Mouse (Mus musculus) adrenal gland, postnatal 14 days (tissue): ENCODE measurements around the gene Abcc3. TPM values are rescaled to one million over a fixed set of nuclear protein-coding genes. Genes with fewer than 3 reads are reported as not detected.
"Not testable (repeated sequence)": the region's sequence is repeated elsewhere in the genome, so short reads cannot be mapped to it uniquely, and the experiment has no call there.

Experiments
- DNase-seq: peaks from one replicate; pipeline ENCODE4 v3.0.0; 2021; ENCODE audit warnings: mixed read lengths
- total RNA-seq: library from RNA; stranded (reverse); gene quantifications from 2 replicates; pipeline ENCODE4 v1.2.3, GENCODE M21; 2021

Gene Abcc3
- total RNA-seq, 1 experiment from 2014 or later: 9.1 TPM

DNA sequence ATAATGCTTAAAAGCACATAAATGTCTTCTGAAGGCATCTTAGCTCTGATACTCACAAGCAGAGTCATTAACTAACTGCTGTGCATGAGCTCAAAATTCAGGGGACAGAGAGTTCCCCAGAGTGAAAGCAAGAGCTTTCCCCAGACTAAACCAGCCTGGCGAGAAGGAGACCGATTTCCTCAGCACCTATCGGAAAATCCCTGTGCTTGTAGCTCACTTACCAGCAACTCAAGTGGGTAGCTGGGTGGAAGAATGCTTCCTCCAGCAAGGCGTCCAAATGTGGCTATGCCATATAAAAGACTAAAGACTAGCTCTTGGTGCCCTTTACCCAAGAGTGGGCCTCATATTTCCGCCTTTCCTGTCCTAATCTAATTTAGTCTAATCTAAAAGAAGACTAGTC lies 9.9 kb upstream of the Abcc3 start:
- DNase-seq: no peak

DNA sequence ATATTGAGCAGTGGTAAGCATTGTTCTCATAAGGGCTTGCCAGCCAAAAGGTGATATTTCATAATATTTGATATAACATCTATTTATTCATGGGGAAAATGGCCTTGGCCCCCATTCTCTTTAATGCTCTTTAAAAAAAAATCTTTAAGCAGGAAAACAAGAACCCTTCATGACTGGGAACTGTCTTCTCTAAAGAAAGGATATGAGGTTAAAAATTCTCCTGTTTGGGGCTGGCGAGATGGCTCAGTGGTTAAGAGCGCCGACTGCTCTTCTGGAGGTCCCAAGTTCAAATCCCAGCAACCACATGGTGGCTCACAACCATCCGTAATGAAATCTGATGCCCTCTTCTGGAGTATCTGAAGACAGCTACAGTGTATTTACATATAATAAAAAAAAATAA lies 9.2 kb upstream of the Abcc3 start:
- not testable (repeated sequence) for DNase-seq

DNA sequence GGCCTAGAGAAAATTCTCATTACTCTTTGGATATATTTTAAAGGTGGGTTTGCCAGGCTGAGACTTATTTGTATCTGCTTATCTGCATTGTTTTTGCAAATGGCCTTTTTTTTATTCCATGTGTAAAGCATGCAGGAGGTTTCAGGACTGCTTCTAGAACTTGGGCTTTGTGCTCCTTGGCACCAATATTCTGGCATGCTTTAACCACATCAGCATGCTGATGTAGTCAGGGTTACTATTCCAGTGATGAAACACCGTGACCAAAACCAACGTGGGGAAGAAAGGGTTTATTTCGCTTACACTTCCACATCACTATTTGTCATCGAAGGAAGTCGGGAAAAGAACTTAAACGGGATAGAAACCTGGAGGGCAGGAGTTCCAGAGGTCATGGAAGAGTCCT lies 8.2 kb upstream of the Abcc3 start:
- DNase-seq: no peak

DNA sequence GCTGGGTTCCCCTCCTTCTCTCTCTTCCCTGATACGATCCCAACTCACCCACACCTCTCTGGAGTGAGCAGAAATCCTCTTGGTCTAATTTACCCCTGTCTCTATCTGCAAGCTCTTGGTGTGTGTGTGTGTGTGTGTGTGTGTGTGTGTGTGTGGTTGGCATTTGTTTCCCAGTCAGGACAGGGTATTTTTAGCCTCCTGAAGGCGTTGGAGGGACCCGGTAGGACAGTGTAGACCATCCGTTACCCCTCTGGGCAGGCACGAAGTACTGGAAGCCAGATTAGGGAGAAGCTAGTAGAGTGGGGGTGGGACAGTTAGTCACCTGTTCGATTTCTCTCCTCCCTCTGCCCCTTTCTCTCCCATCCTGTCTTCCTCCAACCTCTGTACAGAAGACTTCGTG lies 1.3 kb upstream of the Abcc3 start:
- DNase-seq: no peak

DNA sequence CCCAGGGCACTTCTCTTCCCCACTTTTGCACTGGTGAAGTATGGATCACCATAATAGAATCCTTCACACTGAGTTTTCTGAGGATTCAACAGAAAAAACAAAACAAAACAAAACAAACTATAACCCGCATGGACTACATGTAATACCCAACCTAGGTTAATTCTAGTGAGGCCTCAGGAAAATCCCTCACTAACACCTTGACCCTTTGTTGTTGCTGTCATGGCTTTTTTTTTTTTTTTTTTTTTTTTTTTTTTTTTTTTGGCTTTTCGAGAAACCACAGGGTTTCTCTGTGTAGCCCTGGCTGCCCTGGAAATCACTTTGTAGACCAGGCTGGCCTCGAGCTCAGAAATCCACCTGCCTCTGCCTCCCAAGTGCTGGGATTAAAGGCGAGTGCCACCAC lies 693 bp upstream of the Abcc3 start:
- DNase-seq: not testable (repeated sequence)

DNA sequence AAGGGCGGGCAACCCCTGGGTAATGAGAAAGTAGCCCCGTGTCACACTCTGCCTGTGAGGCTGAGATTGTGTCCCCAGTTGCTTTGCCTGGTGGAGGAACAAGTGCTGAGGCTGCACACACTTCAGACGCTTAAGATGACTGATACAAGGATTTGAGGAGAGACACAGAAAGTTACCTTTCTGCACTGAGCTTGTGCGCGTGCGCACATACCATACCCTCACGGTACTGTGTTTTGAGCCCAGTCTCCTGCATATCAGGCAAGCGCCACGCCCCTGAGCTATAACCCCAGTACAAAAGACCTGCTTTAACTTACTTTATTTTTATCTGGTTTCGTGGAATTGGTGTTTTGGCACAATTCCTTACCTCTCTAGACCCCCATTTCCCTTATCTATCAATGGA lies 1.1 kb downstream of the Abcc3 start:
- no peak for DNase-seq

DNA sequence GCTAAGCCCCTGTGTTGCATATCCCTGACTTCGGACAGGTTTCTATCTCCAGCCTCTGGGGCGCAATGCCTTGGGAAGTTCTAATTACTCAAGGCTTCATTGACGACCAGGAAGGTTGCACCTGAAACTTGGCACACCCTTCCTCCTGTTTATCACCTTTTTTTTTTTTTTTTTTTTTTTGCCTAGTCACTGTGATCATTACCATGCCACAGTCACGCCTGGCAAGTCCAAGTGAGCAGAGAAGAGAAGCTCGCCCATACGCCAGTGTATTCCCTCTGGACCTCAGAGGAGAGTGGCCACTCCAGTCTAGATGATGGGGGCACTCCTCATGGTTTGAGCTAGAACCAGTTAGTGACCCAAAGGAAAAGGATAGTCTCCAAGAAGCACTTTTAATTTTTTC lies 2.0 kb downstream of the Abcc3 start:
- no peak for DNase-seq

DNA sequence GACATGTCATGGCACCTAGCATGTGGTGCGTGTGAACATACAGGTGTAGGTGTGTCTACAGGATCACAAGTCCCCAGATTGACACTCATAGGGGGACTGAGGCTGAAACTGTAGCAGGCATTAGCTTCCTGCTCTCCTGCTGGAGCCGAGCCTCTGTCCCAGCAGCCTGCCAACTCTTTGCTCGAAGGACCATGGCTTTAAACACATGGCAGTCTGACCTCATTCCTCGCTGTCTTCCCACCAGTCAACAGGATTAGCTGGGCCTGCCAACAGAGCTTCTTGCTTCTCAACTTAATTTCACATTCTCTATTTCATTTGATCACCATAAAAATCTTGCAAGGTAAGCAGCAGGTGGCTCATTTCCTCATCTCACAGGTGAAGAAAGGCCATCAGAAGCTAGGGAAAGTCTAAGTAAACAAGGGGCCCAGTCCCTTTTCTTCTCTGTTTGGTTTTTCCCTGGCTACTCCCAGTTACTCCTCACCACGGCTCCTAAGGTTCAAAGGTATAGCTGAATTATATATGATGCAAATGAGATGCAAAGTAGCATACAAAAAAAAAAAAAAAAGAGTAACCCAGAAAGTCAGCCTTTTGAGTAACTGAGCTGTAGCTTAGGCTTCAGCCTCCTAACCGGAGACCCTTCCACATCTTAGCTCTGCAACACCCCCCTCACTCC lies 2.9 kb downstream of the Abcc3 start:
- no peak for DNase-seq

DNA sequence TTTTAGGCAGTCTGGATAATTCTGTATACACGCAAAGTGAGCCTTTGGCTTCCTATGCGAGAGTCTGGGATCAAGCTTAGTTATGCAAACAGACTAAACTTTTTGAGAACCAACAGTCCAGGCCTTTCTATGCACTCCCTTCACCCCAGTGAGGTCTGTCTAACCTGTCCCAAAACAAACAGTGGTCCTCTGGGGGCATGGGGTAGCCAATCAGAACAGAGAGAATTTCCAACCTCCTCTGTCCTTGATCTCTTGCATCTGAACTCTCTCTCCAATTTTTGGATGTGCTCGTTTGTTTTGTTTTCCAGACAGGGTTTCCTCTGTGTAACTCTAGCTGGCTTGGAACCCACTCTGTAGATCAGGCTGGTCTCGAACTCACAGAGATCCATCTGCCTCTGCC lies 3.8 kb downstream of the Abcc3 start:
- no peak for DNase-seq

DNA sequence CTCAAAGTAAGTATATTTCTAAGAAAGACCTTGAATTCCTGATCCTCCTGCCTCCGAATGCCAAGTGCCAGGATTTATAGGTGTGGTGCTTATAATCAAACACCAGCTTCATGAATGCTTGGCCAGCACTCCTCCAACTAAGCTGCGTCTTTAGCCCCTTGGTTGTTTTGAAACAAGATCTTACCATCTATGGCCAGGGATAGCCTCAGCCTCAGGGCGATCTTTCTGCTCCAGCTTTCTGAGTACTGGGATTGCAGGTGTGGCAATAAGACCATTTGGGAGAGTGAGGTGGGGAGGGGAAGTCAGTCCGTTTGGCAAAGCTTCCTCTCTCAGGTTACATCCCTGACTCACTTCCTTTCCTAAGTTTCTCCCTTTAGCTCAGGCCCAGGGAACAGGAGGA lies 5.0 kb downstream of the Abcc3 start:
- DNase-seq: no peak

DNA sequence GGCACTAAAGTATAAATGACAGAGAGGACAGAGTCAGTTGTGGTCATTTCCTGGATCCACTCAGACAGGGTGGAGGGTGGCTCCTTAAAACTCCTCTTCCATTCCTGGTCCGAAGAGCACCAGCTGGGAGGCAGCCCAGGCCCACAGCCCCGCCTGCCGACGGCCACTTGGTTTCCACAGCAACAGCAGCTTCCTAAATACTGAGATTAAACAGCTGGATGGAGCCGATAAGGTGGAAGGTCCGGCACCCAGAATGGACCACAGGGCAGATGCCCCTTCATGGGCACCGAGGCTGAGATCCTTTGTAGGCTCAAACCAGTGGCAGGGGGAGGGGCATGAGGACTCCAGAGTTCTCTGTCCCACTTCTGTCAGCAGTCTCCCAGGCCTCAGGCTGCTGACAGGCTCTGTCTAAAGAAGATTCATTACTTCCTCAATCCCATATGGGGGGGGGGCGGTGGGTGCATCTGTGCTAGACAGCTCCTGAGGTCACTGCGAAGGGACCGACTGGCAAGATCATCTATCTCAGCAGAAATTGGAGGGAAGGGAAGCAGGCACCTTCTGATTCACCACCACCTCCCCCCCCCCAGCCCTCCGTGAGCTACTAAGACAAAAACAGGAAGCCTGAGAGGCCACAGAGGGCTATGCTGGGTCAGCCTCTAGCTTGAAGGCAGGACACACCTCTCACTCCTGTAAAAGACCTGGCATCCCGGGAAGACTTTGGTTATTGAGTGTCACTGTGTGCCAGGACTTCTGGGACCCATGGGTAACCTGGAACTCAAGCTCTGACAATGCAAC lies 6.6 kb downstream of the Abcc3 start:
- peak; percentile 55 for DNase-seq

DNA sequence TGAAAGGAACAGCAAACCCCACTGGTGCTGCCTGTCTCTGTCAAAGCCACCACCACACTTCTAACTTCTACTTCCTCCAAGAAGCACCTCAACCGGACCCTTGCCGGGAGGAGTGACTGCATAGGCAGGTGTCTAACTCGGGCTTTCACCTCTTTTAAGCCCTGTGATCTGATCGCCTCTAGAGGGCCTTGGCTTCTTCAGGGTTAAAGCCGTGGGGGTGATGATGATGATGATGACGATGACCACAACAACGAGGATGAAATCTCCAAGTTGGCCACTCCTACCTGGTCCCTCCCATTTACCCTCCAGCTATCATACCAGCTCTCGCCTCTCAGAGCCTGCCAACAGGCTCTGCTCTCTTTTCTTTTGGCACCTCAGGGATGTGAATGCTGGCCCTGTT lies 13.1 kb downstream of the Abcc3 start:
- no peak for DNase-seq

DNA sequence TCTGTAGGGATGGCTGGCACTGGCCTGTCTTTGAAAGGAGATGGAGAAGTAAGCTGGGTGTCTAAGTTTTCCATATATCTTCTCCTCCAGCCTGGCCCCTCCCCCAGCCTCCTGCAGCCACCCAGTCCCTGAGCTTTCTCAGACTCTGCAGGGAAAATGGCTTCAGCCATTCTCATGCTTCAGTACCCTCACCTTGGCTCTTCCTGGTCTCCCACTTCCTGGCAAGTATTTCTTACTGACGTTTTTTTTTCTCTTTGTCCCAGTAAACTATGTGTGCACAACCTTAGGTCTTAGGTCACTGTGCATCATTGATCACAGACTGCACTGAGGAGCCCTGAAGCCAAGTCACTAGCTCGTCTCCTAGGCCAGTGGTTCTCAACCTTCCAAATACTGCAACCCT lies 13.7 kb downstream of the Abcc3 start:
- no peak for DNase-seq

DNA sequence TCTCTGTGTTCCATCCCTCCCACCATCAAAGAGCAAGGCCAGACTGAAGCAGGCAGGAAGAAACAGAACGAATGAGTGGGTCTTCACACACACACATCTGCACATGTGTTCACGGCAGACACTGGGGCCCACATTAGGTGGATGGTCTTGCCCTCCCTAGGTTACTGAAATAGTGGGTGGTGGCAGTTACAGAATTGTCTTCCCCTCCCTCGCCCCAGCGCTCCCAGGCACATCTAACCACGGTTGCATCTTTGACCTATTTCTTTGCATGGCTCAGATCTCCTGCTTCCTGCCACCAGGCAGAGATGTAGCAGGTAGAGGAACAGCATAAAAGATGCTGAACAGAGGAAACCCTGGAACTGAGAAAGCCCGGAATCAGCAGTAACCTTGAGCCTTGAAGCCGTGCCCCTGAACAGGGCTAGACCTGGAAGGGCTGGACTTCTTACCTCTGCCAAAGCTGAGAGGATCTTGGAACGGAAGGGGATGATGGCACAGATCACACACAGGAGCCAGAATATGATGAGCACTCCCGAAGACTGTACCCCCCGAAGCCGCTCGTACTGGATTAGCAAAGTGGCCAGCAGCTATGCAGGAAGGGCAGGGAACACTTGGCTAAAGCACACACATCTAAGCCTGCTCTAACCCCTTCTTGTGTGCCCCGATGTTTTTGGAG lies 18.4 kb downstream of the Abcc3 start:
- no peak for DNase-seq

DNA sequence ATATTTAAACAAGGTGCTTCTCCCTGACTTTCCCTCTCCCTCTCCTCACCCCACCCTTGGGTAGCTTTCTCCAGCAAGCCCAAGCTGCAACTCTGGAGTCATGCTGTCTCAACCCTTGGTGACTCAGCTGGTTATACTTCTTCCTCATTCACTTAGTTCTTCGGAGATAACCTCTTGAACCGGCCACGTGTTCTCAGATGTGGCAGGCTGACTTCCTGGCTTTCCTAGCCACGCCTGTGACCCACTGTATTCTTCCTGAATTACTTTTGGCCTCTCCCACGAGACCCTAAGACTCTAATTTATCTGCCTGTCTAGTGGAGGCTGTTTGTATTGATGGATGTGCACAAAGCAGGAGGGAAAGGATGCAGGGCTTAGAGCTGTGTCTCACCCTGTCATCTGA lies 22.0 kb downstream of the Abcc3 start:
- DNase-seq: no peak

DNA sequence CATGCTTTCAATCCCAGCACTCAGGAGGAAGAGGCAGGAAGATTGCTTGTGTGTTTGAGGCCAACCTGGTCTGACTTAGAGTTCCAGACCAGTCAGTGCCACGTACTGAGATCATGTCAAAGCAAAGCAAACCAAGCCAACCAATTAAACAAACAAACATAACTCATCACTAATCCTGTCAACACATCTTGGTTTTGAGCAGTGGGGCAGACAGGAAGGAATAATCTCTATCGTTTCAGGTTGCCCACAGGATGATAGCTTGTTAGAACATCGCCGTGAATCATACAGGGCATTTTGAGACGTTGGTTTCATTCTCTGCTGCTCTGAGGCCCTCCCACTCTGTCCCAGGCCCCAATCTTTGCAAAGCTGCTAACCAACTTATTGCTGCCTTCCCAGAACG lies 22.8 kb downstream of the Abcc3 start:
- DNase-seq: no peak

DNA sequence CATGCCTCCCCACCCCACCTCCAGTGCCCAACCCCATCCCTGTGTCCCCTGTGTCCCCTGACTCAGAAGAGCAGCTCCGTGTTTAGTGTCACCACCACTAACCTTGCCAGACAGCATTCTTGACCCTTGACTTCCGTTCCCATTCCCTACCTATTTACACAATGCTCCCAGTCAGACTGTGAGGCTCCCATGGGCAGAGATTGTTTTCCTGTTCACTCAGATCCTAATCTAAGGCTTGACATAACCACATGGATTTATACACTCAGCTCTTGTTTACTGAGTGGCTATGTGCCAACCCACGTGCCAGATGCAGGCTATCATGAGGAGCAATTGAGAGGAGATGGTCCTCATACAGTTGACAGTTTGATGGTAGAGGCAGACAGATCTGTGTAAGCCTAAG lies 27.5 kb downstream of the Abcc3 start:
- DNase-seq: no peak

DNA sequence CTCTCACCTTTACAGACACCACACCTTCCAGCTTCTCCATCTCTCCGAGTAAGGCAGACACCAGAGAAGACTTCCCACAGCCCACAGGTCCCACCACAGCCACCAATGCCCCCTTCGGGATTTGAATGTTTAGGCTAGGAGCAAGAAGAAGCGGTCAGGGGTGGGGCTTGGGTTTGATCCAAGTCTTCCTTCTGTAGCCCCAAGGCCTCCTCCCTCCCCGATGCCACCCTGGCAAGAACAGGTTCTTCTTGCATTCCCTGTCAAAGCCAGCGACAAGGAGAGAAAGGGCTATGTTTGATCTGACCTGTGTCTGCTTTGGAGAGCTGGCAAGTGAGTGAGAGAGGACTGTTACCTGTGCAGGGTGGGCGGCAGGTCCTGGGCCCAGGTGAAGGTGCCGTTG lies 29.1 kb downstream of the Abcc3 start:
- peak; percentile 38 for DNase-seq

DNA sequence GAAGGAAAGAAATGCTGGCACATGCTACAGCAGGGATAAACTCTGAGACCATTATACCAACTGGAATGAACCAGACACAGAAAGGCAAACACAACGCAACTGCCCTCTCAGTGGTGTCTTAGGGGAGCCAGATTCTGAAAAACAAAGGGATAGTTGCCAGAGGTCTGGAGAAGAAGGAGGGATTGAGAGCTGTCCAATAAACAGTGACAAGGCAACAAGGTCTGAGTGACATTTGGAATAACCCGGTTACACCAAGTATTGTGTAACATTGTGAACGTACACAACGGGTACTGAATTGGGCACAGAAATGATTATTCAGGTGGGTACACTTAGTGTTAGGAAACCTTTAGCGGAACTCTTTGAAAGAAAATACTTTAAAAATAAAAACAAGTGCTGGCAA lies 30.7 kb downstream of the Abcc3 start:
- no peak for DNase-seq

DNA sequence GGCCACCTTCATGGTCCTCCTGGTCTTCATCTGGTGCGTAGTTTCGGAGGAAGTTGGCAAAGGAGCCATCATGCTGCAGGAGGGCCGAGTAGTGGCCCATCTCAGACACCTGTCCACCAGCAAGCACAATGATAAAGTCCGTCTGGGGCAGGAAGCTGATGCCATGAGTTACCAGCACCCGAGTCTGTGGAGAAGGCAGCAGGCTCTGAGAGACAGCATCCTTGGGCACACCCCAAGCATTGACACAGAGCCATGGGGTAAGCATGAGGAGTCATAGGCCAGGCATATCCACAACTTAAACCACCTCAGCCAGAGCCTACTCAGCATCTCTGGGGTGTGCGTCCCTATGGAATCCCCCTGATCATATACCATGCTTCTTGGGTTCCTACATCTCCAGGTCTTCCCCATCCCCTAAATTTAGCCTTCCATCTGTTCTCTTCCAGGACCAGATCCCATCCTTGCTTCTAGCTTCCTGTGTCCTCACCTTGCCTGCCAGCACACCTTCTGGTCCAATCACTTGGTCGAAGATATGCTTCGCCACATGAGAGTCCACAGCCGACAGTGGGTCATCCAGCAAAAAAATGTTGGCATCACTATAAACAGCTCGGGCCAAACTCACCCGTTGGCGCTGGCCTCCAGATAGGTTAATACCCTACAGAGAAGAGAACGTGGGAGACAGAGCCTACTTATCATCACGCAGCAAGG lies 31.5 kb downstream of the Abcc3 start:
- DNase-seq: no peak

DNA sequence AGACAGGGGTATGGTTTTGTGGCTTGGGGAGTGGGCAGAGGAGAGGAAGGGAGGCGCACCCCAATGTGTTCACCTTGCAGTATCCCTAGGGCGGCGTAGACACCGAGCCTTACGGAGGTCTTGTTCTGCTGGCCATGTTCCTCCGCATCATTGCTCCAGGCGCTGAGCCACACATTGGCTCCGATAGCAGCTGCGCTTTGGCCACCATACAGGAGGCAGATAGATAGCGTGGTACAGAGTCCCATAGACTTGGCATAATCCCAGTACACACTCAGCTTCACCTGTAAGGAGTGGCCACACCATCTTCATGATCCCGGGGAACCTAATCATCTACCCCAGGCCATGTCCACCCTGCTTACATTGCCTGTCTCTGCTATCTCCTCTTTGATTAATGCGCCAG lies 33.6 kb downstream of the Abcc3 start:
- no peak for DNase-seq

DNA sequence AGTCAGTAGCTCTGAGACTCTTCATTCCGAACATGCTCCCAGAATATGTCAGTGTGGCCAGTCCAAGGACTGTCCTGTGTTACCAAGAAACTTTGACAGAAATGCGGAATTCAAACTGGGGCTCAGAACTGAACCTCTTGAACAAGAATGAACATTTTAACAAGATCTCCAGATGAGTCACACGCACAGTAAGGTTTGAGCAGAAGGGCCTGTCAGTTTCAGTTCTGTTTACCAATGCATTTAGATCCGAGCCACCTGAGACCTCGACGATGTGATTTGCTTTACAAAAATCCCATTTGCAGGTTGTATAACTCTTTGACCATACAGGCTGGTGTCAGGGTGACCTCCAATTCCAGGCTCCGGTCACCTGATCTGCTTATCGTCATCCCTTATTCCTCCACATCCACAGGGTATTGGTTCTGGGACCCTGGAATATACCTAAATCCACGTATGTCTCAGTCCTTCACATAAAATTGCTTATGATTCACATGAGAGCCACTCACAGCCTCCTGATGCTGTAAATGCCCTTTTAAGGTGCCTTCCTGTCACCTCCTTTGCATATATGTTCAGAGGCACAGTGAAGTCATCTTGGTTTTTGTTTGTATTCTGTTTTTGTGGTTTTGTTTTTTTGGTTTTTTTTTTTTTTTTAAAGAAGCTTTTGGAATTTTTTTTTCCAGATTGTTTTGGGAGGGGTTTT lies 37.1 kb downstream of the Abcc3 start:
- DNase-seq: no peak
